ENCODE assay signal across 24 mouse cellular contexts in the genomic region with DNA sequence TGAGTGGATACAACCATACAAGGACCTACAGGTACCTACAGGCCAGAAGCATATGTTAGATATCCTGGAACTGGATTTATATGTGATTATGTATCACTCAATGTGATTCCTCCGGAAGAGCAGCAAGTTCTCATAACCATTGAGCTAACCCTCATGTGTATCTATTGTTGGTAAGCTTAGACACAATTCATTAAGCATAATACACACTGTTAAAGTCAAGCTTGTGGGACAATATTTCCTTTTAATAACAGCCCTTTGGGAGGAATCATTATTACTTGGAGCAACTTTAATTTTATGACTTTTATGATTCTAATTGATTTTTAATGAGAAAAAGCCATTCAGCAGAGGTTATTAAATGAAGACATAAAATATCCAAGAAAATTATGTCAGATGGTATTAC. TPM values are rescaled to one million over a fixed set of nuclear protein-coding genes. Genes with fewer than 3 reads are reported as not detected.
DNase-seq lines count a peak whose midpoint lies in the region; ATAC-seq lines count a peak whose summit lies in the region.
"Had no signal": no experiment of that assay in that cellular context is flagged by ENCODE, and none has a peak within 500 bp of the region (broad histone marks: within the 10 kb centered on the region; RNA-seq: fewer than 3 reads in every experiment).

No protein-coding gene starts in this region.

- no peak overlapping the region for H3K27ac ChIP-seq in hindbrain, embryonic 14.5 days
- no peak overlapping the region for H3K27ac ChIP-seq in hindbrain, embryonic 11.5 days (ENCODE audit: low read depth, low read length)
- no peak overlapping the region for H3K27ac ChIP-seq in neural tube, embryonic 14.5 days (ENCODE audit: low read depth, low read length)
- H3K27ac ChIP-seq in neural tube, embryonic 15.5 days (replicated peaks): no peak overlapping the region

- H3K27me3 ChIP-seq in hindbrain, embryonic 14.5 days (ENCODE audit: control insufficient read depth, insufficient read depth, low read length): no peaks in the 10 kb centered on the region
- H3K27me3 ChIP-seq in hindbrain, embryonic 11.5 days (ENCODE audit: control insufficient read depth, insufficient read depth, low read length): no peaks in the 10 kb centered on the region
- H3K27me3 ChIP-seq in neural tube, embryonic 14.5 days (ENCODE audit: control insufficient read depth, insufficient read depth, low read length): no peaks in the 10 kb centered on the region
- H3K27me3 ChIP-seq in neural tube, embryonic 15.5 days (replicated peaks): no peaks in the 10 kb centered on the region
- H3K27me3 ChIP-seq: CH12.LX, Patski had no signal

- WGBS in hindbrain, embryonic 14.5 days: 76% methylated on average over 1 of the region's 1 CpGs
- WGBS in hindbrain, embryonic 11.5 days: 88% methylated on average over 1 of the region's 1 CpGs
- WGBS in neural tube, embryonic 14.5 days: 69% methylated on average over 1 of the region's 1 CpGs
- WGBS in neural tube, embryonic 15.5 days: 62% methylated on average over 1 of the region's 1 CpGs

- H3K36me3 ChIP-seq in hindbrain, embryonic 14.5 days (replicated peaks; ENCODE audit: control insufficient read depth, insufficient read depth): no peaks in the 10 kb centered on the region
- H3K36me3 ChIP-seq in hindbrain, embryonic 11.5 days (ENCODE audit: control insufficient read depth, insufficient read depth, low read length): no peaks in the 10 kb centered on the region
- H3K36me3 ChIP-seq in neural tube, embryonic 14.5 days (ENCODE audit: control insufficient read depth, insufficient read depth, low read length): no peaks in the 10 kb centered on the region
- no peaks in the 10 kb centered on the region for H3K36me3 ChIP-seq in neural tube, embryonic 15.5 days
- H3K36me3 ChIP-seq: G1E had no signal

- H3K4me3 ChIP-seq in hindbrain, embryonic 14.5 days (replicated peaks; ENCODE audit: low read length): no peak overlapping the region
- no peak overlapping the region for H3K4me3 ChIP-seq in hindbrain, embryonic 11.5 days (ENCODE audit: low read depth, low read length)
- H3K4me3 ChIP-seq in neural tube, embryonic 14.5 days (ENCODE audit: low read depth, low read length): no peak overlapping the region
- no peak overlapping the region for H3K4me3 ChIP-seq in neural tube, embryonic 15.5 days (replicated peaks)

- H3K4me2 ChIP-seq in hindbrain, embryonic 14.5 days (replicated peaks): no peak overlapping the region
- H3K4me2 ChIP-seq in hindbrain, embryonic 11.5 days (replicated peaks; ENCODE audit: low read depth, low read length): no peak overlapping the region
- H3K4me2 ChIP-seq in neural tube, embryonic 14.5 days (ENCODE audit: low read depth, low read length): no peak overlapping the region
- H3K4me2 ChIP-seq in neural tube, embryonic 15.5 days: no peak overlapping the region

- H3K9ac ChIP-seq in hindbrain, embryonic 14.5 days: no peak overlapping the region
- H3K9ac ChIP-seq in hindbrain, embryonic 11.5 days (ENCODE audit: low read depth, low read length): no peak overlapping the region
- no peak overlapping the region for H3K9ac ChIP-seq in neural tube, embryonic 14.5 days (replicated peaks; ENCODE audit: low read depth, low read length)
- no peak overlapping the region for H3K9ac ChIP-seq in neural tube, embryonic 15.5 days (replicated peaks)

- H3K9me3 ChIP-seq in hindbrain, embryonic 14.5 days (ENCODE audit: control insufficient read depth, low read length): peaks cover 6% of the 10 kb centered on the region; the same call in 1 of the 2 replicates
- no peaks in the 10 kb centered on the region for H3K9me3 ChIP-seq in hindbrain, embryonic 11.5 days (ENCODE audit: control insufficient read depth, low read length)
- no peaks in the 10 kb centered on the region for H3K9me3 ChIP-seq in neural tube, embryonic 14.5 days (ENCODE audit: control insufficient read depth, low read length)
- no peaks in the 10 kb centered on the region; the same call in 1 of the 2 replicates for H3K9me3 ChIP-seq in neural tube, embryonic 15.5 days (replicated peaks)
- H3K9me3 ChIP-seq: G1E had no signal

- ATAC-seq in hindbrain, embryonic 14.5 days (ENCODE audit: low FRiP score): no peak
- no peak for ATAC-seq in hindbrain, embryonic 11.5 days (ENCODE audit: low FRiP score)
- peak; percentile 54; the same call in 1 of the 2 replicates for ATAC-seq in neural tube, embryonic 14.5 days (ENCODE audit: low read depth)
- peak; percentile 69; the same call in 1 of the 2 replicates for ATAC-seq in neural tube, embryonic 15.5 days (ENCODE audit: low FRiP score)
- no peak for ATAC-seq in megakaryocyte, adult 5-6 weeks (ENCODE audit: poor library complexity, severe bottlenecking)
- ATAC-seq: activated CD4-positive, CD25-positive, alpha-beta regulatory T cell, adult 4 months; CD4-positive, CD25-positive, alpha-beta regulatory T cell, adult 4 months; Patski had no signal

- H3K4me1 ChIP-seq in hindbrain, embryonic 14.5 days (replicated peaks; ENCODE audit: control insufficient read depth, insufficient read depth, low read length): no peaks in the 10 kb centered on the region
- H3K4me1 ChIP-seq in hindbrain, embryonic 11.5 days (replicated peaks; ENCODE audit: control insufficient read depth, insufficient read depth, low read length): no peaks in the 10 kb centered on the region
- no peaks in the 10 kb centered on the region for H3K4me1 ChIP-seq in neural tube, embryonic 14.5 days (ENCODE audit: control insufficient read depth, insufficient read depth, low read length)
- no peaks in the 10 kb centered on the region for H3K4me1 ChIP-seq in neural tube, embryonic 15.5 days

- DNase-seq in hindbrain, embryonic 14.5 days (ENCODE audit: low spot score): peak; percentile 30
- DNase-seq in hindbrain, embryonic 11.5 days (ENCODE audit: low spot score): no peak
- no peak for DNase-seq in neural tube, embryonic 10.5 days (ENCODE audit: extremely low spot score, low spot score)
- DNase-seq: adrenal gland, adult 2 months; adrenal gland, adult 8-10 months; adrenal gland, postnatal 10 days; adrenal gland, postnatal 14 days; adrenal gland, postnatal 25 days; adrenal gland, postnatal 36 days; B cell, adult 2 months; cerebellum, adult 11 months; cerebellum, adult 11-12 months; cerebellum, adult 18-20 months had no signal

RNA-seq across cellular contexts. Expression of a gene that starts 43.5 kb away (rescaled TPM):
- not detected in 2 replicates for polyA plus RNA-seq in hindbrain, embryonic 14.5 days (2014; fragmentation: Nextera tagmentation; extraction: Ambion mirVana)
- polyA plus RNA-seq in hindbrain, embryonic 11.5 days (2014; fragmentation: Nextera tagmentation; extraction: Ambion mirVana): not detected in 2 replicates
- polyA plus RNA-seq in neural tube, embryonic 14.5 days (2014; fragmentation: Nextera tagmentation; extraction: Ambion mirVana): not detected in 2 replicates
- polyA plus RNA-seq in neural tube, embryonic 15.5 days (2015; fragmentation: Nextera tagmentation; extraction: Ambion mirVana): not detected in 2 replicates
- not detected in 2 replicates for total RNA-seq in megakaryocyte, adult 5-6 weeks (2015)
- not detected in 2 replicates for total RNA-seq in megakaryocyte, adult 5-6 weeks (2017)
- total RNA-seq: adrenal gland, adult 18-20 months; adrenal gland, adult 2 months; adrenal gland, adult 8-10 months; adrenal gland, postnatal 10 days; adrenal gland, postnatal 14 days; adrenal gland, postnatal 25 days; adrenal gland, postnatal 36 days; adrenal gland, postnatal 4 days; CH12.LX; MEL had no signal
- polyA plus RNA-seq: activated CD4-positive, CD25-positive, alpha-beta regulatory T cell, adult 4 months; adrenal gland, adult 2 months; CD4-positive, CD25-positive, alpha-beta regulatory T cell, adult 4 months; G1E; Patski had no signal

Comparison
In these comparisons a context has a peak if more than half of its experiments do, and no peak if none do; other contexts are left out.
1. ATAC-seq: peak in neural tube, embryonic 14.5 days (single experiment) and neural tube, embryonic 15.5 days (single experiment); none in hindbrain, embryonic 14.5 days (single experiment), hindbrain, embryonic 11.5 days (single experiment) and megakaryocyte, adult 5-6 weeks (single experiment).